Mouse (Mus musculus) heart, embryonic 10.5 days (tissue): ENCODE measurements around the gene Nelfb. TPM values are rescaled to one million over a fixed set of nuclear protein-coding genes. Genes with fewer than 3 reads are reported as not detected.
A peak's percentile ranks its signal among the peaks of the same experiment; 100 is the strongest.

Experiments
- DNase-seq: peaks from one replicate; pipeline ENCODE4 v3.0.0-alpha.2; 2017; ENCODE audit warnings: low spot score
- H3K27ac ChIP-seq: fragments of 300-500 bp; sonication (generic); 2 replicates; pipeline ENCODE4 v1.5.1; 2016; ENCODE audit warnings: mild to moderate bottlenecking
- H3K27me3 ChIP-seq: fragments of 300-500 bp; sonication (generic); 2 replicates; pipeline ENCODE4 v1.6.1; 2016; ENCODE audit warnings: mild to moderate bottlenecking; ENCODE audit not compliant: poor library complexity, insufficient read depth, severe bottlenecking
- H3K36me3 ChIP-seq: fragments of 300-500 bp; sonication (generic); 2 replicates; pipeline ENCODE4 v1.6.1; 2016; ENCODE audit warnings: mild to moderate bottlenecking, moderate library complexity
- H3K4me1 ChIP-seq: fragments of 300-500 bp; sonication (generic); 2 replicates; pipeline ENCODE4 v1.6.1; 2016; ENCODE audit warnings: mild to moderate bottlenecking
- H3K4me3 ChIP-seq: fragments of 300-500 bp; sonication (generic); 2 replicates; pipeline ENCODE4 v1.5.1; 2016; ENCODE audit warnings: mild to moderate bottlenecking, moderate library complexity
- H3K9me3 ChIP-seq: fragments of 300-500 bp; sonication (generic); 2 replicates; pipeline ENCODE4 v1.6.1; 2016; ENCODE audit warnings: mild to moderate bottlenecking, moderate library complexity
- WGBS: fragments of 180-500 bp; shearing (Covaris S2); methylation state at CpG from one replicate; pipeline ENCODE4 v1.1.7; 2016; 5-methylcytosine and 5-hydroxymethylcytosine counted together
- polyA plus RNA-seq: library from polyadenylated mRNA; unstranded; fragments of >200 nt; fragmentation: Nextera tagmentation; extraction: Ambion mirVana; gene quantifications from 2 replicates; pipeline ENCODE4 v1.2.1, GENCODE M21; 2016

The Nelfb gene
- polyA plus RNA-seq, 1 experiment from 2014 or later = 99.8 TPM

DNA sequence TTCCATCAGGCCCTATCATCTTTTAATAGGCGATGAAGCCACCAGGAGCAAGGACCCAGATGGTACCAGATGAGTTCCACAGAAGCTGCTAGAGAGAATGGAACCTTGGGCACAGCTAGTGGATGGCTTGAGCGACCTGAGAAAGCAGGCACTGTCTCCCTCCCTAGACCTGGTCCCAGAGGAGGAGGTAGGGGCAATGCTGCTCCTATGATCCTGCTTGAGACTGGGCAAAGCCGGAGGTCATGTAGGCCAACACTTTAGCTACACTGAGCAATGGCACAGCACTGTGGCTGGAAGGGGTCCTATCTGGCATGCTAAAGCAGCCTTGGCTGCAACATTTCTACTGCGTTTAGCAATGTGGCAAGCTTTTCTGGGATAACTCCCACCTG lies 35.6 kb downstream of the Nelfb start:
- H3K36me3 ChIP-seq = no peaks in the 10 kb centered on the region
- DNase-seq = no peak
- H3K27me3 ChIP-seq = peaks cover 70% of the 10 kb centered on the region
- H3K27ac ChIP-seq = no peak overlapping the region; the same call in 1 of the 2 replicates
- 82% methylated on average over 4 of the region's 4 CpGs for WGBS
- H3K4me3 ChIP-seq = no peak overlapping the region
- no peaks in the 10 kb centered on the region for H3K9me3 ChIP-seq
- peaks cover 56% of the 10 kb centered on the region for H3K4me1 ChIP-seq

DNA sequence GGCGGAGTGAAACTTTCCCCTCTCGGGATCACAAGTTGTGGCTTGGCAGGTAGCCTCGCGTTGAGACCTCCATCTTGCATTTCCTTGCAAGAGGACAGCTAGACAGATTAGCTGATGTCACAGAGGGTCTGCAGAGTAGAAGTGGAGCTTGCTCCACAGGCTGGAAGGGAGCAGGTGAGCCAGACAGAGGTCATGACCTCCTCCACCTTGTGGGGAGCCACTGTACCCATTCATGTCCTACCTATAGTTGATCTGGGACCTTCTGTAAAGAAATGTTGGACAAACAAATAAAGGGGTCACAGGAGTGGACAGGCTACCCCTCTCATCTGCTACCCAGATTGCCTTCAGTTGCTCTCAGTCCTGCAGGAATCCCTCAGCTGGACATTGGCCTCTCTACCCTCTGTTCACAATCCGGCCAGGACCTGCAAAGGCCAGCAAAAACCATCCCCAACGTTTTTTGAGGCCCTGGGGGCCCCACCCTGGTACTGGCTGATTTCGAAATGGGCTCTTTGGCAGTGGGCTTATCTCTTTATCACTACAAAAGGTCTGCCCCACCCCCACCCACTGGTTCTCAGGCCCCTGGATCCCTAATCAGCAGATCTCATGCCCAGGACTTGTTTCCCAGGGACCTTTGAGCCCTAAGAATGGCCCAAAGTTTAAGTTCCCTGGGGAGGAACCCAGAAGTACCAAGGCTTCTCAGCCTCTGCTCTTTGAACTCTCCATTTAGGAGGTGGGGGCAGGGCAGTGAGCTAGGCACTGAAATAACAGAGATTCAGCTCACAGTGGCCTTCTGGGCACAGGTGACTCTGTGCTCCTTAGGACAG lies 36.2 kb downstream of the Nelfb start:
- Histone ChIP-seq H3K4me1 (peaks cover 60% of the 10 kb centered on the region), H3K4me3 (no peak overlapping the region), H3K27ac (0 out of 2 replicates have a peak overlapping the region, but pooled peaks have one; percentile 5), H3K27me3 (peaks cover 68% of the 10 kb centered on the region), H3K9me3 (no peaks in the 10 kb centered on the region), H3K36me3 (no peaks in the 10 kb centered on the region)
- DNase-seq = no peak
- WGBS = 52% methylated on average over 7 of the region's 7 CpGs

DNA sequence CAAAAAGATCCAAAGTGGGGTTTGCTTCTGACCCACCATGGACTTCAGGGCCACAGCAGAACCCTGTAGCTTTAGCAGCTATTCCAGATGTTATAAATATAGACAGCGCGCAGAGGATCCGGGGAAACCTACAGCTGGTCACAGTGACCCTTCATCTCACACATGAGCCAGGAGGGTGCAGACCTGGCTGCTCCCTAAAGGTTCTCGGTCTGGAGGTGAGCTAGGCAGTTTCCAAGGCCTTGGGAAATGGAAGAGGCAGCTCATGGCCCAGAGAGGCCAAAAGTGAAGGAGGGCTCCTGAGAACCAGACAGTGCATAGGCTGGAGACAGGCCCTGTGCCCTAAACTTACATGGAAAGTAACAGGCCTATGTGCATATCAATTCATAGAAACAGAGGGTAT lies 37.5 kb downstream of the Nelfb start:
- Histone ChIP-seq H3K36me3 (no peaks in the 10 kb centered on the region), H3K27me3 (peaks cover 56% of the 10 kb centered on the region), H3K4me3 (no peak overlapping the region), H3K27ac (no peak overlapping the region), H3K4me1 (peaks cover 65% of the 10 kb centered on the region), H3K9me3 (no peaks in the 10 kb centered on the region)
- DNase-seq = no peak
- 91% methylated on average over 4 of the region's 4 CpGs for WGBS

DNA sequence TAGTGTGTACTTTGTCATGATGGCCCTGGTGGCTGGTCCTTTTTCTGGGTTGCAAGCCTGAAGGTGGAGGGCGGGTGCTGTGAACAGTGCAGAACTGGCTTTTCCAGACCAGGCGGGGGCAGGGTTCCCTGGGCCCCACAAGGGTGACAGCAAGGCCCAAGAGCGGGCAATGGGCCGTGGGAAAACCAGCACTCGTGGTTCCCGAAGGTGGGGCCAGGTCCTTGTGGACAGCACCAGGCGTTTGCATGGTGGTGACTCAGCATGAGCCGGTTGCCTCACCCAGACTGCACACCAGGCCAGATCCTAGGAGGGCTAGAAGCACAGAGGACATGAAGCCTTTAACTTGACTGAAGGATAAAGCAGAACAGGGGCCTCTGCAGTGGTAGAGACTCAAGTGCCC lies 38.7 kb downstream of the Nelfb start:
- 58% methylated on average over 8 of the region's 8 CpGs for WGBS
- H3K4me1 ChIP-seq = peaks cover 65% of the 10 kb centered on the region

DNA sequence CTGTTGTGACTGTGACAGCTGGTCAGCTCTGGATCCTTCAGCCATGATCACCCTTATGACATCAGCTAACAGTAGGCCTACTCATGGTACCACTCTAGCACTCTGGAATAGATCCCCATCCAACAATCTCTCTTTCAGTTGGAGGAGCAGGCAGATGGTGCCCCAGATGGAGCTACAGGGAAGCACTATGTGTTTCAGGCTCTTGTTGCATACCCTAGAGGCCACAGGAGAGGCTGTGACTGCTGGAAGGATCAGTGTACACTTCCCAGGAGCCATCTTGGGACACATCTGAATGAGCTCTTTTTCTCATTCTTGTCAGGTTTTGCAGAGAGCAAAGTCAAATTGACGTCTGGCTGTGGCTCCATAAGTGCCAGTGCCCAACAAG lies 39.5 kb downstream of the Nelfb start:
- no peaks in the 10 kb centered on the region for H3K36me3 ChIP-seq
- WGBS = 76% methylated on average over 1 of the region's 1 CpGs
- H3K4me3 ChIP-seq = no peak overlapping the region
- H3K27me3 ChIP-seq = peaks cover 35% of the 10 kb centered on the region
- H3K9me3 ChIP-seq = no peaks in the 10 kb centered on the region
- DNase-seq = no peak
- peaks cover 63% of the 10 kb centered on the region for H3K4me1 ChIP-seq
- no peak overlapping the region for H3K27ac ChIP-seq

More for the DNA sequence above, 38.7 kb downstream of the Nelfb start:
- no peaks in the 10 kb centered on the region for H3K36me3 ChIP-seq
- 0 out of 2 replicates have a peak overlapping the region, but pooled peaks have one; percentile 3 for H3K27ac ChIP-seq
- DNase-seq = no peak
- H3K27me3 ChIP-seq = peaks cover 44% of the 10 kb centered on the region
- peak overlapping the region; percentile 10; the same call in 1 of the 2 replicates for H3K4me3 ChIP-seq
- no peaks in the 10 kb centered on the region for H3K9me3 ChIP-seq

DNA sequence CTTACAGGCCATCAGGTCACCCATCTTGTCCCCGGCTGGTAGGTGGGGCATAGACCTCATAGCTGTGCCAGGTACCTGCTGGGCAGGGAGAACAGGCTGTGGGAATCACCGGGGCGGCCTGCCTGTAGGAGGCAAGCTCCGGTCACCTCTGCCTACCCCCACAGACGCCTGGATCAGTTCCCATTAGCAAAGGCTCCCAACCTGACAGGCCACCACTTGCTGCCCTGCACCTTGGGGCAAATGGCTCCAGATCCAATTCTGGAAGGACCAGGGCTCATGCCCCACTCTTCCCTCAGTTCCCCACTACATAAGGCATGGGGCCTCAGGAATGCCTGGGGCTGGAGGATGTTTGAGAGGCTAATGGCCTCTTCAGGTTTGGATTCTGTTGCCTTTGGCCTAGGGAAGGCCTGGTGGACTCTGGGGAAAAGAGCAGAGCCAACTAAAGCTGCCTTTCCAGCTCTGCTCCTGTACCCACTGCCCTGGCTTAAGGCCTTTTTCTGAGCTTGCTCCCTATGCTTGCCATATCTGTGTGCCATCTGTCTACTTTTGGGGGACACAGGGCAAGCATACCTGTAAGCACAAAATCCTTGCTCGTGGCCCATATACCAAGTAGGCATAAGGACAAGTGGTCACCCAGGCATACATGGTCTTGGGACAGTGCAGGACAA lies 40.1 kb downstream of the Nelfb start:
- DNase-seq = no peak
- Histone ChIP-seq H3K27ac (no peak overlapping the region), H3K4me3 (no peak overlapping the region), H3K36me3 (no peaks in the 10 kb centered on the region), H3K9me3 (no peaks in the 10 kb centered on the region), H3K4me1 (peaks cover 57% of the 10 kb centered on the region), H3K27me3 (peaks cover 30% of the 10 kb centered on the region; the same call in 1 of the 2 replicates)
- 76% methylated on average over 6 of the region's 6 CpGs for WGBS

DNA sequence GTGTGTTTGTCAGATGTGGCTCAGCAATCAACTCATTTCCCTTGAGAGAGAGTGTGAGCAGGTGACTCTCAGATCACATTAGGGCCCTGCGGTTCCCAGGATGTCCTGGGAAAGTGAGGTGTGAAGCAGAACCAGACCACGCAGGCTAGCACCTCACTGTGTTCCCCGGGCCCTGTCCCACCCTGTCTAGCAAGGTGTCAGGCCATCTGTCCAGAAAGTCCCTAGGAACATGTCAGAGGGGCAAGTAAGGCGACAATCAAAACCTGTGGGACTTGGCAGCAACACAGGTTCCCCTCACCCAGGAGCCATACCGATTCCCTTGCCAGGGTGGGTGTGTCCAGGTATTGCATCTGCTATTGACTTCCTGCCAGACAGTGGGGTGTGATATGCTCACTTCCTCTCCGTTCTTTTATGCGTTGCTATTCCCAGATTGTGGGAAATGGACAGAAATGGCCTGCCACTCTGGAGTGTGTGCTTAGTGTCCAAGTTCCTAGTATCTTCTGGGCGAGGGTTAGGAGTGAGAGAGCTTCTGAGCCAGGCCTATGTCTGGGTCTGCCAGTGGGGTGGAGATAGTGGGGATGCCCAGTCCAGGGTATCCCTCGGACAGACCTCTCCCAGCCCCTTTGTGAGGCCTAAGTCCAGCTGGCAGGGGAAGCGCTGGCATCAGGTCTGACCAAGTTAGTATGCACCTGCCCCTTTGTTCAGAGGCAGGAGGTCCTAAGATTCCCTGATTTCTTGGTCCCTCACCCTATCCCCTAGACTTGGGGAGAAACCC lies 40.8 kb downstream of the Nelfb start:
- 61% methylated on average over 10 of the region's 10 CpGs for WGBS
- H3K27me3 ChIP-seq = peaks cover 25% of the 10 kb centered on the region; the same call in 1 of the 2 replicates
- H3K27ac ChIP-seq = no peak overlapping the region
- DNase-seq = no peak
- no peak overlapping the region for H3K4me3 ChIP-seq
- H3K36me3 ChIP-seq = no peaks in the 10 kb centered on the region
- H3K9me3 ChIP-seq = no peaks in the 10 kb centered on the region
- H3K4me1 ChIP-seq = peaks cover 52% of the 10 kb centered on the region

DNA sequence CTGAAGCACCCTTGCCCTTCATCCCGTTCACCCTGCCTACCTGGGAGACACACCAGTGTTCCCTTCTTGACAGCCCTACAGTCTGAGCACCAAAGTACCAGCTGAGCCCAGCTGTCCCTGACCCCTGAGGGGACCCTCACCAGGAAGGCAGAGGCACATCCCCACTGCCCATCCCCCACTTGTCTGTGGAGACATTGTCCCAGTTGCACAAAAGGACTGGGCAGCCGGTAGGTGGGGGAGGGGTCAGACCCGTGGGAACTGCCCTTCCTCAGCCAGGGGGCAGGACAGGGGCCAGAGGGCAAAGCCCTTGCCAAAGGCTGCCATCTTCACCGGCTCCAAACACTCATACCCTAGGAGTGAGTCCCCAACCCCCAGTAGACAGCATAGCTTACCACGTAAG lies 41.5 kb downstream of the Nelfb start:
- Histone ChIP-seq H3K36me3 (no peaks in the 10 kb centered on the region), H3K27ac (0 out of 2 replicates have a peak overlapping the region, but pooled peaks have one; percentile 54), H3K27me3 (peaks cover 24% of the 10 kb centered on the region; the same call in 1 of the 2 replicates), H3K4me3 (no peak overlapping the region), H3K4me1 (peaks cover 44% of the 10 kb centered on the region), H3K9me3 (no peaks in the 10 kb centered on the region)
- DNase-seq = no peak
- 37% methylated on average over 5 of the region's 5 CpGs for WGBS

DNA sequence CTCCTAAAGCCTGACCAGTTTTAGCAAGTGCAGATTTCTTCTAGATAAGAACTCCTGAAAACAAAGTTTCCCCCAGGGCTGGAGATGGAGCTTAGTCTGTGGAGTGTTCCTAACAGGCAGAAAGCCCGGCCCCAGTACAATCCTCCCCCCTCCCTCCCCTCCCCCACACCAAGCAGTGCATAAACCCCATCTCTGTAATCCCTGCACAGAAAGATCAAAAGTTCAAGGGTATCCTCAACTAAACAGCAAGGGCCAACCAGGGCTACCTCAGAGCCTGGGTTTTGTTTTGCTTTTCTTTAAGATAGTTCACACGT lies 42.7 kb downstream of the Nelfb start:
- no peaks in the 10 kb centered on the region for H3K9me3 ChIP-seq
- peak overlapping the region; percentile 92 for H3K27ac ChIP-seq
- H3K27me3 ChIP-seq = peaks cover 27% of the 10 kb centered on the region
- H3K4me3 ChIP-seq = peak overlapping the region; percentile 66
- no peaks in the 10 kb centered on the region for H3K36me3 ChIP-seq
- peaks cover 51% of the 10 kb centered on the region for H3K4me1 ChIP-seq
- DNase-seq = no peak
- WGBS = 6% methylated on average over 2 of the region's 2 CpGs

DNA sequence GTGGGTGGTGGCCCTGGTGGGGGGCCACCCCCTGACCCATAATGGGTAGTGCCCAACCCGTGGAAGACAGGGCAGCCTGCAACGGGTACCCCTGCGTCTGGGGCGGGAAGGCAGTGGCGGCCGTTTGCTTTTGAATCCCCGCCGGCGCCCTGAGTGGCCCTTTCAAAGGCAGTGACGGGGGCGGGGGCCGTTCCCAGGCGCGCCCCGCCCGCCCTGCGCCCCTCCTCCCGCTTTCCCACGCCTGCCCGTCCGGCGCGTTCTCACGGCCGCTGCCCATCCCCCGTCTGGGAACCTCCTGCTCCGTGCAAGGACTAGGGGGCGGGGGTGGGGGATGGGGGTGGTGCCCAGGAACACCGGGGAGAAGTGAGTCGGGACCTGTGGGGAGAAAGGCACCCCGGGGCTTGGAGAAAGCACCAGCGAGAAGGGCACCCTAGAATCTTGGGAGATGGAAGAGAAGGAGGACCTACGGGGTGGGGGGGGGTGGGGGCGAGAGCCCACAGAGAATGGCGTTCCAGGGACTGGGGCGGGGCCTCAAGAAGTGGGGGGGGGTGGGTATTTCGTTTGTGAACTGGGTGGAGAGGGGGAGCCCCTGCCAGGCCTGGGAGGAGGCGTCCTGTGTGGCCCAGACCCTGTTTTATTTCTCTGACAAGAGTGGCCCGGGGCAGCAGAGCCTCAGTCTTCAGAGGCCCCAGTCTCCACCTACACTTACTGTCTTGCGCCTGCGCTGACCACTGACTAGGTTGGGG lies 43.2 kb downstream of the Nelfb start:
- Histone ChIP-seq H3K27me3 (peaks cover 31% of the 10 kb centered on the region), H3K27ac (peak overlapping the region; percentile 92), H3K36me3 (no peaks in the 10 kb centered on the region), H3K4me3 (peak overlapping the region; percentile 66), H3K4me1 (peaks cover 55% of the 10 kb centered on the region), H3K9me3 (no peaks in the 10 kb centered on the region)
- WGBS = 2% methylated on average over 24 of the region's 41 CpGs
- DNase-seq = peak; percentile 93

DNA sequence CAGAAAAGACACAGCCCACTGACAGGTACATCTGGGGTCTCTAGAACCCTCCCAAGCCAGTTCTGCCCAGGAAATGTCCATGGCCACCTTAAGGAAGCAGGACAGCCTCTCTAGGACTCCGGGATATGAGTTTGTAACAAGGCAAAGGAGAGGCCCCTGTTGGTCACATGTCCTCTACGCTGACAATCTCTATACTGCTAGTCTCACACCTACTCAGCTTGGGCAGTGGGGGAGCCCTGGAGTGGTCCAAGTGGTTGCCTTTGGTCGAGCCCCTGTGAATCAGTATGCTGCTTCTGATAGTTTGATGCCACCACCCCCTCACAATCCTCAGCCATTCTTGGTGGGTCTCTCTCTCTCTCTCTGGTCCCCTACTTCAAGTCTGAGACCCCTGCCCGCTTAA lies 43.8 kb downstream of the Nelfb start:
- peak overlapping the region; percentile 92 for H3K27ac ChIP-seq
- WGBS = 27% methylated on average over 4 of the region's 4 CpGs
- H3K27me3 ChIP-seq = peaks cover 28% of the 10 kb centered on the region
- H3K4me3 ChIP-seq = peak overlapping the region; percentile 66
- no peaks in the 10 kb centered on the region for H3K9me3 ChIP-seq
- peaks cover 53% of the 10 kb centered on the region for H3K4me1 ChIP-seq
- no peaks in the 10 kb centered on the region for H3K36me3 ChIP-seq
- DNase-seq = no peak

DNA sequence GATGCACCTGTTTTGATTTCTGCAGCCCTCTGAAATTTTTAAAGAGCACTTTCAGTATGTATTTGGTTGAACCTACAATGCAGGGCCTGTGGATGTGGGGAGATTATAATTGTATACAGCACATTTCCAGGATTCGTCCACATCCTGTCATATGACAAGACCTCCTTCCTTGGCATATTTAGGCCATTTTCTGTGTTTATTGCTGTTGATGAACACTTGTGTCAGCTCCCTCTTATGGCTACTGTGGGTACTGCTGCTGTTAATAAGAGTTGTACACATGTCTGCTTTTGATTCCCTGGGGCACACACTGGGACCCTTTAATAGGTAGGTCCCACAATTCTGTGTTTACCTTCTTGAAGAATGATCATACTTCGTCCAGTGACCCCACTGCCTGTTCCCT lies 53.6 kb downstream of the Nelfb start:
- no peaks in the 10 kb centered on the region for H3K36me3 ChIP-seq
- DNase-seq = no peak
- no peaks in the 10 kb centered on the region for H3K9me3 ChIP-seq
- 57% methylated on average over 2 of the region's 2 CpGs for WGBS
- 0 out of 2 replicates have a peak, but pooled peaks cover 3% of the 10 kb centered on the region for H3K4me1 ChIP-seq
- no peak overlapping the region for H3K4me3 ChIP-seq
- no peak overlapping the region for H3K27ac ChIP-seq
- peaks cover 8% of the 10 kb centered on the region for H3K27me3 ChIP-seq
